ENCODE assay signal across 16 mouse cellular contexts in genomic region chr7:67670965-67671364, GRCm38 (mm10). TPM values are rescaled to one million over a fixed set of nuclear protein-coding genes. Genes with fewer than 3 reads are reported as not detected.
DNase-seq lines count a peak whose midpoint lies in the region; ATAC-seq and TF ChIP-seq lines count a peak whose summit lies in the region.
"Had no signal": no experiment of that assay in that cellular context is flagged by ENCODE, and none has a peak within 500 bp of the region (broad histone marks: within the 10 kb centered on the region; RNA-seq: fewer than 3 reads in every experiment).

No protein-coding gene starts in this region.

- no peak for TF ChIP-seq POLR2A in liver, adult 2 months (IDR thresholded peaks at IDR 0.05; ENCODE audit: extremely low read depth, insufficient read depth, low read length)
- no peak for TF ChIP-seq POLR2A in bone marrow, adult 2 months (IDR thresholded peaks at IDR 0.05; ENCODE audit: borderline replicate concordance, control insufficient read depth, low read depth, low read length)

- H3K4me2 ChIP-seq in forebrain, postnatal 0 days (ENCODE audit: low read depth): no peak overlapping the region
- no peak overlapping the region for H3K4me2 ChIP-seq in forebrain, embryonic 14.5 days (ENCODE audit: low read length)
- H3K4me2 ChIP-seq in liver, embryonic 11.5 days: no peak overlapping the region
- no peak overlapping the region for H3K4me2 ChIP-seq in heart, embryonic 11.5 days
- H3K4me2 ChIP-seq: embryonic facial prominence, embryonic 13.5 days; intestine, embryonic 15.5 days; neural tube, embryonic 13.5 days had no signal

- H3K79me2 ChIP-seq in liver, adult 2 months (ENCODE audit: control insufficient read depth, insufficient read depth, low read length): no peaks in the 10 kb centered on the region

- H3K4me1 ChIP-seq in forebrain, postnatal 0 days (ENCODE audit: insufficient read depth): no peaks in the 10 kb centered on the region
- H3K4me1 ChIP-seq in forebrain, embryonic 14.5 days (ENCODE audit: control insufficient read depth, insufficient read depth, low read length): no peaks in the 10 kb centered on the region
- H3K4me1 ChIP-seq in liver, adult 2 months (ENCODE audit: control insufficient read depth, insufficient read depth, low read length): peaks cover 2% of the 10 kb centered on the region; the same call in 1 of the 2 replicates
- no peaks in the 10 kb centered on the region; the same call in 1 of the 2 replicates for H3K4me1 ChIP-seq in liver, embryonic 11.5 days (replicated peaks; ENCODE audit: control insufficient read depth, insufficient read depth, low read length)
- no peaks in the 10 kb centered on the region for H3K4me1 ChIP-seq in bone marrow, adult 2 months (ENCODE audit: control insufficient read depth, insufficient read depth, low read length)
- peaks cover 11% of the 10 kb centered on the region for H3K4me1 ChIP-seq in heart, embryonic 11.5 days (ENCODE audit: control insufficient read depth, insufficient read depth, low read length)
- H3K4me1 ChIP-seq: embryonic facial prominence, embryonic 13.5 days; forebrain, embryonic 10.5 days; intestine, embryonic 15.5 days; neural tube, embryonic 13.5 days had no signal

- H3K9ac ChIP-seq in forebrain, postnatal 0 days: no peak overlapping the region
- no peak overlapping the region for H3K9ac ChIP-seq in forebrain, embryonic 14.5 days (ENCODE audit: low read length)
- H3K9ac ChIP-seq in liver, adult 2 months (ENCODE audit: low read depth, low read length): no peak overlapping the region
- H3K9ac ChIP-seq in liver, embryonic 11.5 days (ENCODE audit: low read depth, low read length): no peak overlapping the region
- H3K9ac ChIP-seq in heart, embryonic 11.5 days (ENCODE audit: low read depth, low read length): no peak overlapping the region
- H3K9ac ChIP-seq: embryonic facial prominence, embryonic 13.5 days; intestine, embryonic 15.5 days; neural tube, embryonic 13.5 days had no signal

- no peak overlapping the region for H3K4me3 ChIP-seq in forebrain, postnatal 0 days (ENCODE audit: low read depth, low read length)
- no peak overlapping the region for H3K4me3 ChIP-seq in forebrain, embryonic 14.5 days (ENCODE audit: low read depth, low read length)
- H3K4me3 ChIP-seq in liver, adult 2 months (ENCODE audit: insufficient read depth, low read depth, low read length): no peak overlapping the region
- no peak overlapping the region for H3K4me3 ChIP-seq in liver, embryonic 11.5 days (ENCODE audit: low read depth, low read length)
- no peak overlapping the region for H3K4me3 ChIP-seq in bone marrow, adult 2 months (replicated peaks; ENCODE audit: control insufficient read depth, low read depth, low read length)
- H3K4me3 ChIP-seq in heart, embryonic 11.5 days (ENCODE audit: low read depth, low read length): no peak overlapping the region
- H3K4me3 ChIP-seq: embryonic facial prominence, embryonic 13.5 days; forebrain, embryonic 10.5 days; intestine, embryonic 15.5 days; neural tube, embryonic 13.5 days had no signal

- no peak for ATAC-seq in forebrain, postnatal 0 days
- no peak for ATAC-seq in forebrain, embryonic 14.5 days
- ATAC-seq in liver, embryonic 11.5 days (replicated peaks; ENCODE audit: low FRiP score): no peak
- no peak for ATAC-seq in heart, embryonic 11.5 days (replicated peaks; ENCODE audit: insufficient number of reproducible peaks, low FRiP score, low TSS enrichment)
- ATAC-seq: intestine, embryonic 15.5 days; Patski had no signal

- intact Hi-C loops in left cerebral cortex, postnatal 4 days (cut with DNase I): loop anchor here (10.0 kb wide), 1 partner anchor 684 kb away; no protein-coding TSS in a partner anchor

- no peak overlapping the region for H3K27ac ChIP-seq in forebrain, postnatal 0 days (ENCODE audit: low read depth, low read length)
- H3K27ac ChIP-seq in forebrain, embryonic 14.5 days (ENCODE audit: low read depth, low read length): no peak overlapping the region
- H3K27ac ChIP-seq in liver, adult 2 months (replicated peaks; ENCODE audit: insufficient read depth, low read depth, low read length): no peak overlapping the region
- H3K27ac ChIP-seq in liver, embryonic 11.5 days (ENCODE audit: low read depth, low read length): no peak overlapping the region
- H3K27ac ChIP-seq in bone marrow, adult 2 months (ENCODE audit: control insufficient read depth, insufficient read depth, low read depth, low read length, poor library complexity): no peak overlapping the region
- no peak overlapping the region for H3K27ac ChIP-seq in heart, embryonic 11.5 days (ENCODE audit: low read depth, low read length)
- H3K27ac ChIP-seq: embryonic facial prominence, embryonic 13.5 days; forebrain, embryonic 10.5 days; intestine, embryonic 15.5 days; macrophage; neural tube, embryonic 13.5 days had no signal

- no peaks in the 10 kb centered on the region for H3K27me3 ChIP-seq in forebrain, postnatal 0 days (ENCODE audit: insufficient read depth, low read length)
- H3K27me3 ChIP-seq in forebrain, embryonic 14.5 days (replicated peaks; ENCODE audit: control insufficient read depth, insufficient read depth, low read length): no peaks in the 10 kb centered on the region
- no peaks in the 10 kb centered on the region for H3K27me3 ChIP-seq in liver, adult 2 months (ENCODE audit: control insufficient read depth, insufficient read depth, low read length)
- no peaks in the 10 kb centered on the region for H3K27me3 ChIP-seq in liver, embryonic 11.5 days (replicated peaks; ENCODE audit: control insufficient read depth, insufficient read depth, low read length)
- H3K27me3 ChIP-seq in heart, embryonic 11.5 days (ENCODE audit: control insufficient read depth, insufficient read depth, low read length): no peaks in the 10 kb centered on the region
- H3K27me3 ChIP-seq: embryonic facial prominence, embryonic 13.5 days; intestine, embryonic 15.5 days; neural tube, embryonic 13.5 days; Patski had no signal

- 93% methylated on average over 1 of the region's 1 CpGs for WGBS in forebrain, postnatal 0 days
- WGBS in forebrain, embryonic 14.5 days: 97% methylated on average over 1 of the region's 1 CpGs
- WGBS in liver, adult 2 months: 95% methylated on average over 1 of the region's 1 CpGs
- WGBS in liver, embryonic 11.5 days: 96% methylated on average over 1 of the region's 1 CpGs
- WGBS in bone marrow, adult 2 months: 88% methylated on average over 1 of the region's 1 CpGs
- 93% methylated on average over 1 of the region's 1 CpGs for whole genome bisulfite sequencing in heart, embryonic 11.5 days (ENCODE audit: insufficient replicate concordance)

- DNase-seq in forebrain, postnatal 0 days: no peak
- DNase-seq in forebrain, embryonic 14.5 days (ENCODE audit: low spot score): no peak
- DNase-seq in liver, adult 2 months (ENCODE audit: extremely low read depth, low read depth, low spot score): no peak
- no peak for DNase-seq in liver, embryonic 11.5 days (ENCODE audit: low spot score)
- DNase-seq in A20 (ENCODE audit: low read depth, low spot score): peak; percentile 7
- no peak for DNase-seq in left cerebral cortex, postnatal 4 days
- DNase-seq: adrenal gland, postnatal 10 days; midbrain, embryonic 14.5 days had no signal

- H3K36me3 ChIP-seq in forebrain, postnatal 0 days (ENCODE audit: insufficient read depth): no peaks in the 10 kb centered on the region
- H3K36me3 ChIP-seq in forebrain, embryonic 14.5 days (ENCODE audit: control insufficient read depth, insufficient read depth, low read length): peaks cover 15% of the 10 kb centered on the region
- H3K36me3 ChIP-seq in liver, adult 2 months (ENCODE audit: control insufficient read depth, insufficient read depth, low read length): peaks cover 50% of the 10 kb centered on the region
- peaks cover 4% of the 10 kb centered on the region; the same call in 1 of the 2 replicates for H3K36me3 ChIP-seq in liver, embryonic 11.5 days (ENCODE audit: control insufficient read depth, insufficient read depth, low read length)
- H3K36me3 ChIP-seq in heart, embryonic 11.5 days (ENCODE audit: control insufficient read depth, insufficient read depth, low read length): peaks cover 21% of the 10 kb centered on the region

- H3K9me3 ChIP-seq in forebrain, postnatal 0 days (ENCODE audit: low read length): no peaks in the 10 kb centered on the region
- H3K9me3 ChIP-seq in forebrain, embryonic 14.5 days (replicated peaks; ENCODE audit: control insufficient read depth, low read length): no peaks in the 10 kb centered on the region
- no peaks in the 10 kb centered on the region for H3K9me3 ChIP-seq in liver, embryonic 11.5 days (ENCODE audit: control insufficient read depth, low read length)
- peaks cover 2% of the 10 kb centered on the region for H3K9me3 ChIP-seq in heart, embryonic 11.5 days (replicated peaks; ENCODE audit: control insufficient read depth, low read length)
- H3K9me3 ChIP-seq: embryonic facial prominence, embryonic 13.5 days; intestine, embryonic 15.5 days; neural tube, embryonic 13.5 days had no signal

- peak; percentile 48 for TF ChIP-seq CTCF in forebrain, postnatal 0 days (IDR thresholded peaks at IDR 0.05; ENCODE audit: low read depth)
- TF ChIP-seq CTCF in liver, adult 2 months (IDR thresholded peaks at IDR 0.05; ENCODE audit: low read depth, low read length): peak; percentile 48
- TF ChIP-seq CTCF in bone marrow, adult 2 months (IDR thresholded peaks at IDR 0.05; ENCODE audit: control insufficient read depth, insufficient read depth, low read length): peak; percentile 17; the same call in 1 of the 2 replicates

RNA-seq across cellular contexts. Expression of gene Ttc23, which starts 23.8 kb away (rescaled TPM):
- total RNA-seq in forebrain, postnatal 0 days (2014; rRNA removed): 8.6 and 11.0 TPM in 2 replicates
- 5.0 and 6.0 TPM in 2 replicates for polyA plus RNA-seq in forebrain, postnatal 0 days (2015; fragmentation: Nextera tagmentation; extraction: Ambion mirVana)
- 14.5 and 14.7 TPM in 2 replicates for polyA plus RNA-seq in forebrain, embryonic 14.5 days (2014; fragmentation: Nextera tagmentation; extraction: Ambion mirVana)
- total RNA-seq in liver, adult 2 months (2014; rRNA removed): 28.3 and 47.8 TPM in 2 replicates
- polyA plus RNA-seq in liver, adult 2 months (2012; rRNA removed): 14.2 and 15.1 TPM in 2 replicates
- polyA plus RNA-seq in liver, embryonic 11.5 days (2014; fragmentation: Nextera tagmentation; extraction: Ambion mirVana): 8.7 and 12.5 TPM in 2 replicates
- polyA plus RNA-seq in bone marrow, adult 2 months (2011; ENCODE audit: insufficient read depth, insufficient read length, low replicate concordance, missing spikeins): 3.5 and 13.0 TPM in 2 replicates
- 20.2 and 24.6 TPM in 2 replicates for polyA plus RNA-seq in heart, embryonic 11.5 days (2014; fragmentation: Nextera tagmentation; extraction: Ambion mirVana)
- 1 to 10 TPM; 8.7 to 9.6 TPM for total RNA-seq in left cerebral cortex, postnatal 4 days (2021)

RNA-seq across cellular contexts. Expression of gene Lrrc28, which starts 25.9 kb away (rescaled TPM):
- 45.2 and 70.4 TPM in 2 replicates for total RNA-seq in forebrain, postnatal 0 days (2014; rRNA removed)
- polyA plus RNA-seq in forebrain, postnatal 0 days (2015; fragmentation: Nextera tagmentation; extraction: Ambion mirVana): 31.3 and 32.2 TPM in 2 replicates
- 40.2 and 40.5 TPM in 2 replicates for polyA plus RNA-seq in forebrain, embryonic 14.5 days (2014; fragmentation: Nextera tagmentation; extraction: Ambion mirVana)
- 18.8 and 22.1 TPM in 2 replicates for total RNA-seq in liver, adult 2 months (2014; rRNA removed)
- polyA plus RNA-seq in liver, adult 2 months (2012; rRNA removed): 40.7 and 42.6 TPM in 2 replicates
- polyA plus RNA-seq in liver, embryonic 11.5 days (2014; fragmentation: Nextera tagmentation; extraction: Ambion mirVana): 12.3 and 14.4 TPM in 2 replicates
- 5.8 and 6.8 TPM in 2 replicates for polyA plus RNA-seq in bone marrow, adult 2 months (2011; ENCODE audit: insufficient read depth, insufficient read length, low replicate concordance, missing spikeins)
- polyA plus RNA-seq in heart, embryonic 11.5 days (2014; fragmentation: Nextera tagmentation; extraction: Ambion mirVana): 10.8 and 11.5 TPM in 2 replicates
- total RNA-seq in left cerebral cortex, postnatal 4 days (2021): 10 to 100 TPM; 32.8 to 35.8 TPM
